Mouse (Mus musculus) G1E (cell line): ENCODE measurements around the gene Prdm16. TPM values are rescaled to one million over a fixed set of nuclear protein-coding genes. Genes with fewer than 3 reads are reported as not detected.

Experiments used
- ATAC-seq: 2 replicates; pipeline ENCODE4 v1.8.0; 2016; ENCODE audit warnings: mild to moderate bottlenecking; ENCODE audit not compliant: insufficient number of reproducible peaks, poor library complexity, low FRiP score, severe bottlenecking; ENCODE audit errors: extremely low read depth
- DNase-seq: peaks from one replicate; pipeline ENCODE4 v3.0.0; 2012; ENCODE audit warnings: low spot score
- H3K27me3 ChIP-seq: 2 replicates; pipeline ENCODE4 v1.6.1; 2012; ENCODE audit warnings: mild to moderate bottlenecking, low read length, inconsistent platforms; ENCODE audit not compliant: insufficient read depth
- H3K36me3 ChIP-seq: replicated peaks from 2 replicates; pipeline ENCODE3; 2012; ENCODE audit warnings: mild to moderate bottlenecking, inconsistent platforms
- H3K4me1 ChIP-seq: 2 replicates; pipeline ENCODE4 v1.6.1; 2012; ENCODE audit warnings: low read depth, low read length, inconsistent platforms, mixed read lengths; ENCODE audit not compliant: insufficient read depth
- H3K4me3 ChIP-seq: 2 replicates; pipeline ENCODE4 v1.5.1; 2012; ENCODE audit warnings: low read depth, mild to moderate bottlenecking, inconsistent platforms, low read length, moderate library complexity, mixed read lengths
- H3K9me3 ChIP-seq: replicated peaks from 2 replicates; pipeline ENCODE4 v1.6.1; 2012; ENCODE audit warnings: inconsistent platforms
- CTCF ChIP-seq: IDR thresholded peaks from 2 replicates; pipeline ENCODE4 v1.5.1; 2012; ENCODE audit warnings: low read depth, low read length, inconsistent platforms, mixed read lengths
- GATA1 ChIP-seq: IDR thresholded peaks from 2 replicates; pipeline ENCODE4 v1.6.1; 2012; ENCODE audit warnings: borderline replicate concordance, low read length, inconsistent platforms, mixed read lengths
- GATA2 ChIP-seq: IDR thresholded peaks from 2 replicates; pipeline ENCODE4 v1.6.1; 2012; ENCODE audit warnings: low read depth, low read length, inconsistent platforms, borderline replicate concordance
- POLR2AphosphoS5 ChIP-seq: IDR thresholded peaks from 2 replicates; pipeline ENCODE4 v1.6.1; 2012; ENCODE audit warnings: low read depth, low read length, inconsistent platforms; ENCODE audit not compliant: insufficient replicate concordance
- TAL1 ChIP-seq: conservative IDR thresholded peaks from 2 replicates; pipeline ENCODE4 v1.6.1; 2012; ENCODE audit warnings: low read depth, low read length, inconsistent platforms, mixed read lengths
- polyA plus RNA-seq: library from polyadenylated mRNA; stranded (reverse); fragments of >175 nt; gene quantifications from 2 replicates; pipeline ENCODE4 v1.2.3, GENCODE M21; 2012
- total RNA-seq, 2 experiments: library from RNA; stranded (forward) in 1 of 2; stranded (reverse) in 1 of 2; fragments of 200-1000 nt in 1 of 2; fragments of >200 nt in 1 of 2; fragmentation: Nextera tagmentation in 1 of 2; gene quantifications; 2 replicates each; pipeline ENCODE4 v1.2.3; 2014 to 2017

The Prdm16 gene
- total and polyA plus RNA-seq, 3 experiments = under 0.01 TPM; not detected in 2

DNA sequence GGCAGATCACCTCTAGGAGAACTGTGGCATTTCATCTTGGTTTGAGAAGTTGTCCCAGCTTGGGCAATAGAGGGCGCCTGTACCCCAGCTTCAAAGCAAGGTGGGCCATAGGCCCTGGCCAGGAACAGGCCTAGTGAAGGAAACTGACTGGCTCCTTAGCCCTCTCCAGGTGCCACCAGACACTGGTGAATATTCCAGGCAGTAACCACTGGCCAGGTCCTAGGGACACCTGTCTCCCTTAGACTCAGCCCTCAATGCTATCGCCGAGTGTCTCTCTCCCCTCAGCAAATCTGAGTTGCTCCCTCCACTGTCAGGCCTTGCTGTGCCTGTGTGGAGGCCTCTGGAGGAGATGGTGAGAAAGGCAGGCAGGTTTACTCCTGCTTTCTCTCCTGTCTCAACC lies 187.3 kb downstream of the Prdm16 start:
- no peaks in the 10 kb centered on the region; the same call in 1 of the 2 replicates for H3K27me3 ChIP-seq
- TF ChIP-seq POLR2AphosphoS5 (no peak), CTCF (no peak), GATA1 (no peak), GATA2 (no peak), TAL1 (no peak)
- ATAC-seq = no peak
- no peak for DNase-seq
- no peak overlapping the region for H3K4me3 ChIP-seq
- peaks cover 92% of the 10 kb centered on the region for H3K9me3 ChIP-seq
- no peaks in the 10 kb centered on the region for H3K36me3 ChIP-seq
- no peaks in the 10 kb centered on the region for H3K4me1 ChIP-seq

DNA sequence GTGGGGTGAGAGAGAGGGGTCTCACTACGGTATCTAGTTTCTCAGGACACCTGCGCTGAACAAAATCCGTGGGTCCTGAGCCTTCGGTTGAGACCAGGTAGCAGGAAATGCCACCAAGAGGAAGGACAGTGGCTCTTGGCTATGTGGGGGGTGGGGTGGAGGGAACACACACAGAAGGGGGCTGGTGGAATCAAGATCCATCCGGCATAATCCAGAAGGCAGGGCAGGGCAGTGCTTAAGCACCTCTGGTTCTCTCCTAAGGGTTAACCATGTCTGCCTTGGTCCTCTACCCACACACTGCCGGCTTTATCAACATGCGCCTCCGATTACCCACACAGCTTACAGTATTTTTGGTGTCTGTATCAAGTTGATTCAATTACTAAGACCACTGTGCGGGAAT lies 191.0 kb downstream of the Prdm16 start:
- no peak for ATAC-seq
- TF ChIP-seq GATA2 (no peak), GATA1 (no peak), POLR2AphosphoS5 (no peak), CTCF (no peak), TAL1 (no peak)

GRCm38 (mm10) chr4:154442645-154443304 lies 193.9 kb downstream of the Prdm16 start:
- no peaks in the 10 kb centered on the region for H3K4me1 ChIP-seq
- no peaks in the 10 kb centered on the region for H3K27me3 ChIP-seq
- TF ChIP-seq GATA2 = no peak
- TF ChIP-seq GATA1 = no peak
- TF ChIP-seq TAL1 = no peak
- no peak for TF ChIP-seq CTCF
- no peak for TF ChIP-seq POLR2AphosphoS5
- H3K9me3 ChIP-seq = peaks cover 97% of the 10 kb centered on the region
- no peak overlapping the region for H3K4me3 ChIP-seq
- DNase-seq (no peak), ATAC-seq (no peak)
- no peaks in the 10 kb centered on the region for H3K36me3 ChIP-seq

More for the DNA sequence above, 191.0 kb downstream of the Prdm16 start:
- H3K27me3 ChIP-seq = no peaks in the 10 kb centered on the region; the same call in 1 of the 2 replicates
- H3K36me3 ChIP-seq = no peaks in the 10 kb centered on the region
- H3K9me3 ChIP-seq = peaks cover 96% of the 10 kb centered on the region
- DNase-seq = no peak
- no peaks in the 10 kb centered on the region for H3K4me1 ChIP-seq
- no peak overlapping the region for H3K4me3 ChIP-seq

DNA sequence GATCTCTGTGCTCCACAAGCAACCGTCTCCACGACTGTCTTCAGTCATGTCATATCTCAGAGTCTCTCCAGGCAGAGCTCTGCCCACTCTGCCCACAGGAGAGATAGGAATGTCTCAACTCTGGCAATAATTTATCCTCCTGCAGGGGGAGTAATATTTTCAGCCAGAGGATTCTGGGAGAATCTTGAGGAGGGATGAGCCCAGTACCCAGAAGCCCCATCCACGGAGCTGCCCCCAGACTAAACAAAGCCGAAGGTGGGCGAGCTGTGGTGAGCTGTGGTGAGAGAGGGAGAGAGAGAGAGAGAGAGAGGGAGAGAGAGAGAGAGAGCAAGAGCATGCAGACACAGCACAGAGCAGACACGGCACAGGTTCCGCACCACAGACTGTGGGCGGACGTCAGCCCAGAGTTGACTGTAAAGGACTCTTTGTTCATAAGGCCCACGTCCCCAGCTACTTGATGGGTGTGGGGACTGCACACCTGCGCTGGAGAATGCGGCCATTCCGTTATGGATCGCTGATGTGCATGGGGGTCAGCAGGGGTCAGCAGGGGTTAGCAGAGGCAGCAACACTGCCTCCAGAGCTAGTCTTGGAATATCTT lies 197.1 kb downstream of the Prdm16 start:
- Histone ChIP-seq H3K4me1 (no peaks in the 10 kb centered on the region), H3K27me3 (no peaks in the 10 kb centered on the region), H3K36me3 (no peaks in the 10 kb centered on the region), H3K4me3 (no peak overlapping the region), H3K9me3 (peaks cover 93% of the 10 kb centered on the region)
- TF ChIP-seq GATA2 = no peak
- TF ChIP-seq TAL1 = no peak
- no peak for TF ChIP-seq CTCF
- no peak for TF ChIP-seq POLR2AphosphoS5
- no peak for TF ChIP-seq GATA1
- ATAC-seq (no peak), DNase-seq (no peak)

DNA sequence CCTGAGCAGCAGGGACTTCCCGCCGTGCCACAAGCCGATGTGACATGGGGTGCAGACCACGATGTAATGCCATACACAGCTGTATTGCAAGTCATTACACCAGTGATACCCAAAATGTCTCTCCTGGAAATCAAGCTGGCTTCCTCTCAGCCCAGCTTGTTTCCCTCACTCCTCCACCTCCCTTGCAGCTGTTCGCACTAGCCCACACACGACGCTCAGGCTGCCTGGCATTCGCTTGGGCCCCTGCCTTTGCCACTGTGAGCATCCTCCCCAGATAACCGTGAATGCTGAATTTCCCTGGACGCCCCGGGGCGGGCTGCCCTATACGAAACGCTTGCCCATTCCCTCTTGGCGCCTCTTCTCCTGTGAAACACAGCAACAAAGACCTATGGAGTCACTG lies 198.1 kb downstream of the Prdm16 start:
- Histone ChIP-seq H3K4me1 (no peaks in the 10 kb centered on the region), H3K36me3 (no peaks in the 10 kb centered on the region), H3K9me3 (peaks cover 93% of the 10 kb centered on the region), H3K4me3 (no peak overlapping the region; the same call in 1 of the 2 replicates), H3K27me3 (no peaks in the 10 kb centered on the region)
- DNase-seq (no peak), ATAC-seq (no peak)
- TF ChIP-seq POLR2AphosphoS5 (no peak), GATA2 (no peak), TAL1 (no peak), CTCF (no peak), GATA1 (no peak)

GRCm38 (mm10) chr4:154429770-154430169 lies 206.9 kb downstream of the Prdm16 start:
- H3K36me3 ChIP-seq = no peaks in the 10 kb centered on the region
- H3K9me3 ChIP-seq = peaks cover 99% of the 10 kb centered on the region
- DNase-seq (no peak), ATAC-seq (no peak)
- TF ChIP-seq CTCF (no peak), TAL1 (no peak), GATA1 (no peak), POLR2AphosphoS5 (no peak), GATA2 (no peak)
- H3K4me1 ChIP-seq = no peaks in the 10 kb centered on the region
- H3K27me3 ChIP-seq = no peaks in the 10 kb centered on the region; the same call in 1 of the 2 replicates
- H3K4me3 ChIP-seq = no peak overlapping the region
